Mouse (Mus musculus): ENCODE measurements around the gene Mfsd5. TPM values are rescaled to one million over a fixed set of nuclear protein-coding genes. Genes with fewer than 3 reads are reported as not detected.

Gene Mfsd5
- total and polyA plus RNA-seq, 2 experiments from 2014 or later: 59.3 to 63.5 TPM

DNA sequence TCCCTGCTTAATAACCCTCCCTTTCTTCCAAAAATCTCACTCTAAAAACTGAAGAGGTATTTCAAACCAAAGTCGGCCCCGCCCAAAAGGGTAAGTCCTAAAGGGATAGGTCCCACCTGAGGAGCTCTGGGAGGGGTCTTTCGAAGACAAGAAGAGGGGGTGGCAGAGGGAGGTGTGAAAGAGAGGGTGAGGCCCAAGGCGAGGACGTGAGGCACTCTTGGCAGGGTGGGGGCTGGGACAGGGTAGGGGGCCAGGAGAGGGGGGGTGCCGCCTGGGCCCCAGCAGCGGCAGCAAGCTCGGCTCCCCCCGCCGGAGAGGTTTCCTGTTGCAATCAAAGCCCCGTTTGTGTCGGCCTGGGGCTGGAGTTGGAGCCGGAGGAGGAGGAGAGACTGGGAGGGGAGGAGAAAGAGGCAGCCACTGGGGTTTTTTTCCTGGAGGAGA is 30.0 kb upstream of the Mfsd5 start:
- H3K9me3 ChIP-seq (ENCODE audit: low read length): no peaks in the 10 kb centered on the region
- DNase-seq (ENCODE audit: low spot score): no peak
- H3K27me3 ChIP-seq (ENCODE audit: insufficient read depth, low read length): peaks cover 13% of the 10 kb centered on the region
- 2% methylated on average over 11 of the region's 13 CpGs for WGBS
- no peaks in the 10 kb centered on the region for H3K36me3 ChIP-seq (ENCODE audit: insufficient read depth, low read length)
- ATAC-seq (ENCODE audit: low FRiP score): no peak
- 0 out of 2 replicates have a peak overlapping the region, but pooled peaks have one; percentile 9 for H3K4me2 ChIP-seq (ENCODE audit: low read depth, low read length, poor library complexity, severe bottlenecking)
- no peak for TF ChIP-seq CTCF (IDR thresholded peaks at IDR 0.05)
- H3K4me1 ChIP-seq (ENCODE audit: insufficient read depth, low read length): peaks cover 3% of the 10 kb centered on the region; the same call in 1 of the 2 replicates
- H3K4me3 ChIP-seq (ENCODE audit: low read depth, low read length): no peak overlapping the region
- no peak overlapping the region for H3K9ac ChIP-seq (replicated peaks; ENCODE audit: low read length, poor library complexity, severe bottlenecking)
- no peak overlapping the region for H3K27ac ChIP-seq (ENCODE audit: low read depth, low read length)

GRCm38 (mm10) chr15:102249967-102250366 is 29.3 kb upstream of the Mfsd5 start:
- H3K9ac ChIP-seq (replicated peaks; ENCODE audit: low read length, poor library complexity, severe bottlenecking): no peak overlapping the region
- H3K27me3 ChIP-seq (ENCODE audit: insufficient read depth, low read length): peaks cover 11% of the 10 kb centered on the region
- ATAC-seq (ENCODE audit: low FRiP score) (no peak), DNase-seq (ENCODE audit: low spot score) (no peak)
- peak overlapping the region; percentile 26; the same call in 1 of the 2 replicates for H3K27ac ChIP-seq (ENCODE audit: low read depth, low read length)
- H3K36me3 ChIP-seq (ENCODE audit: insufficient read depth, low read length): no peaks in the 10 kb centered on the region
- WGBS: 56% methylated on average over 9 of the region's 9 CpGs
- TF ChIP-seq CTCF (IDR thresholded peaks at IDR 0.05): no peak
- H3K9me3 ChIP-seq (ENCODE audit: low read length): no peaks in the 10 kb centered on the region
- H3K4me3 ChIP-seq (ENCODE audit: low read depth, low read length): no peak overlapping the region
- H3K4me2 ChIP-seq (ENCODE audit: low read depth, low read length, poor library complexity, severe bottlenecking): no peak overlapping the region
- H3K4me1 ChIP-seq (ENCODE audit: insufficient read depth, low read length): peaks cover under 1% of the 10 kb centered on the region; the same call in 1 of the 2 replicates

DNA sequence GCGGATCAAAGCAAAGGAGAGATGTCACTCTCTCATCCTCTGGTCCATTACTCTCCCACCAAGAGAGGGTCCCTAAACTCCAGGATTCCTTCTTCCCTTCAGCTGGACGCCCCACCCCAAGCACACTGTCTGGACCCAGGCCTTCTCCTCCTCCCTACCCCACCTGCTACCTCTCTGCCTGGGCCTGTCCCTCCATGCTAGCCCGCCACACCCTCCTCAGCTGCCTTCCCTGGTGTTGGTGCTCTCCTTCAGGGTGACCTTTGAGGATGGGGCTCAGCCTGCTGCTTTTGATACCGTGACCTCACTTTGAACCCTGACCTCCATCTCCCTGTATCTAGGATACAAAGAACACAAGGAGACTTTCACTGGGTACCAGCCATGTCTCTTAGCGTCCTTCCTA is 28.7 kb upstream of the Mfsd5 start:
- no peaks in the 10 kb centered on the region for H3K36me3 ChIP-seq (ENCODE audit: insufficient read depth, low read length)
- no peak overlapping the region for H3K4me2 ChIP-seq (ENCODE audit: low read depth, low read length, poor library complexity, severe bottlenecking)
- 63% methylated on average over 5 of the region's 5 CpGs for WGBS
- no peak overlapping the region for H3K27ac ChIP-seq (ENCODE audit: low read depth, low read length)
- no peak overlapping the region for H3K9ac ChIP-seq (replicated peaks; ENCODE audit: low read length, poor library complexity, severe bottlenecking)
- no peaks in the 10 kb centered on the region for H3K4me1 ChIP-seq (ENCODE audit: insufficient read depth, low read length)
- H3K4me3 ChIP-seq (ENCODE audit: low read depth, low read length): no peak overlapping the region
- ATAC-seq (ENCODE audit: low FRiP score): no peak
- TF ChIP-seq CTCF (IDR thresholded peaks at IDR 0.05): no peak
- H3K9me3 ChIP-seq (ENCODE audit: low read length): no peaks in the 10 kb centered on the region
- H3K27me3 ChIP-seq (ENCODE audit: insufficient read depth, low read length): peaks cover 11% of the 10 kb centered on the region; the same call in 1 of the 2 replicates
- DNase-seq (ENCODE audit: low spot score): no peak

DNA sequence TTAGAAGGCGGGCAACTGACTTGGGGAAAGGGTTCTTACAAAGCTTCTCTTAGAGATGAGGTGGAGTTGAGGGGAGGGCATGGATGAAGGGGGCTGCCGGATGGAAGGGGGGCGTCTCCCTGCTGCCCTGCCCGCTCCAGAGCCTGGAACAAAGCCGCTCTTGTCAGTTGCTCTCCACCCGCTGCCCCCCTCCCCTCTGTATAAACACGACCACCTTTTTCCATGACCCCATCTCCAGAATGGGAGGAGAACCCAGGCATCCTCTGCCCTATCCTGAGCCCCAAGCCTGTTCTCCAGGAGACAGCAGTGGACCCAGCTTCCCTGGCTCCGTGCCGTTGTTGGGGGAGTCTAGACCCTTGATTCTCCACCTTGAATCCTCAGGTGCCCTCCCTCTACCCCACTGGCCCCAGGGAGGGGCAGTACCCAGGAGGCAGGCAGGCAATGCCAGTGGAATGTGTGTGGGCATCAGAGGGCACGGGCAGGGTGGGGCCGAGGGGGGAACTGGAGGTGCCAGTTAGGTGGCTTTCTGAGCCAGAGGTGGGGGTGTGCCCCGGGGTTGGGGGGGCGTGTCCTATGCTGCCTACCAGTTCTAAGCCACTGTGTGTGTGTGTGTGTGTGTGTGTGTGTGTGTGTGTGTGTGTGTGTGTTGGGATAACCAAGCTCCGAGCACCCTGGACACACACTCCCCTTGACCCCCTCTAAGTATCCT is 23.6 kb upstream of the Mfsd5 start:
- H3K27me3 ChIP-seq (ENCODE audit: insufficient read depth, low read length): peaks cover 5% of the 10 kb centered on the region; the same call in 1 of the 2 replicates
- no peak overlapping the region for H3K9ac ChIP-seq (replicated peaks; ENCODE audit: low read length, poor library complexity, severe bottlenecking)
- DNase-seq (ENCODE audit: low spot score) (no peak), ATAC-seq (ENCODE audit: low FRiP score) (no peak)
- H3K4me2 ChIP-seq (ENCODE audit: low read depth, low read length, poor library complexity, severe bottlenecking): peak overlapping the region; percentile 95
- no peaks in the 10 kb centered on the region for H3K4me1 ChIP-seq (ENCODE audit: insufficient read depth, low read length)
- WGBS: 60% methylated on average over 12 of the region's 14 CpGs
- no peak overlapping the region for H3K4me3 ChIP-seq (ENCODE audit: low read depth, low read length)
- TF ChIP-seq CTCF (IDR thresholded peaks at IDR 0.05): no peak
- H3K9me3 ChIP-seq (ENCODE audit: low read length): no peaks in the 10 kb centered on the region
- H3K36me3 ChIP-seq (ENCODE audit: insufficient read depth, low read length): no peaks in the 10 kb centered on the region
- H3K27ac ChIP-seq (ENCODE audit: low read depth, low read length): no peak overlapping the region

DNA sequence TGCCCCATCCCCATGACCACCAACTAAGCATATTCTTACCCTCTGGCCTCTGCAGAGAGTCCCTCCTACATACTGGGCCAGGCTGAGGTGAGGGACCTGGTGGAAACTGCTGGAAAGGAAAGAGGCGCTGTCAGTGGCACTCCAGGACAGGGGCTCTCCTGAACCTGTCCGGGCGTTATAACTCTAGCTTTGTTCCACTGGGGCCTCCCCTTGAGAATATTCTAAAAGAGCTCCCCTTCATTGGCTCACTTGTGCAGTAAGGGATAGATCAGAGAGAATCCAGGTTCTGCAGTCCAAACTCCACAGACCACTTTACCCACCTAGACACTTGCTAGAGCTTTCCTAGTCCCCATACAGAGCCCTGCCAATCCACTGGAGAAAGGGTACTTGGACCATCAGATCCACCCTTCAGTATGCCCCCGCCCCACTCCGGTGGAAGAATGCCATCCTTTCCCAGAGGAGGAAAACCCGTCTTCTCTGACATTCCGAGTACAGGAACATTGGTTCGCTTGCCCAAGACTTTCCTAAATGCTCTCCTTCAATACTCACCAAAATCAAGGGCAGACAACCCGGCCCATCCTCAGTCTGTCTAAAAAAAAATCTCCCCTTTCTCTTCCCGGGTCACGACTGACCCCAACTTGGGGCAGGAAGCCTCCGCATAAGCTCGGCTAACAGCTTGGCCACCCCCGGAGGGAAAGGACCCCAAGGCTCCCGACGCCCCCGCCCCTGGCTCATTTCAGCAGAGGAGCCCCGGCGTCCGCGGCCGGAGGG is 22.6 kb upstream of the Mfsd5 start:
- peak overlapping the region; percentile 75 for H3K9ac ChIP-seq (replicated peaks; ENCODE audit: low read length, poor library complexity, severe bottlenecking)
- H3K4me3 ChIP-seq (ENCODE audit: low read depth, low read length): peak overlapping the region; percentile 56
- TF ChIP-seq CTCF (IDR thresholded peaks at IDR 0.05): no peak
- no peak overlapping the region for H3K27ac ChIP-seq (ENCODE audit: low read depth, low read length)
- H3K27me3 ChIP-seq (ENCODE audit: insufficient read depth, low read length): peaks cover 5% of the 10 kb centered on the region; the same call in 1 of the 2 replicates
- peak overlapping the region; percentile 95 for H3K4me2 ChIP-seq (ENCODE audit: low read depth, low read length, poor library complexity, severe bottlenecking)
- 8% methylated on average over 22 of the region's 22 CpGs for WGBS
- no peaks in the 10 kb centered on the region for H3K9me3 ChIP-seq (ENCODE audit: low read length)
- ATAC-seq (ENCODE audit: low FRiP score) (no peak; the same call in 1 of the 2 replicates), DNase-seq (ENCODE audit: low spot score) (no peak)
- H3K4me1 ChIP-seq (ENCODE audit: insufficient read depth, low read length): no peaks in the 10 kb centered on the region
- H3K36me3 ChIP-seq (ENCODE audit: insufficient read depth, low read length): no peaks in the 10 kb centered on the region

Measured in midbrain, postnatal 0 days (tissue).